Mouse (Mus musculus): ENCODE data around the gene Med14. TPM values are rescaled to one million over a fixed set of nuclear protein-coding genes. Genes with fewer than 3 reads are reported as not detected.

Med14 gene
- polyA plus RNA-seq, 1 experiment from 2014 or later = 15.7 TPM

- Histone ChIP-seq H3K4me1 (peaks cover 21% of the 10 kb centered on the region), H3K27ac (replicated peaks) (peak overlapping the region; percentile 98), H3K9ac (peak overlapping the region; percentile 93), H3K9me3 (no peaks in the 10 kb centered on the region), H3K36me3 (no peaks in the 10 kb centered on the region), H3K27me3 (replicated peaks) (peaks cover 30% of the 10 kb centered on the region), H3K4me3 (peak overlapping the region; percentile 67), H3K4me2 (peak overlapping the region; percentile 70)
- 3% methylated on average over 25 of the region's 25 CpGs for WGBS
- no peak for ATAC-seq (ENCODE audit: extremely low read depth, insufficient number of reproducible peaks, low FRiP score, low TSS enrichment)
Observed at GRCm38 (mm10) chrX:12761259-12761625, 631 bp downstream of the Med14 start.

- peak overlapping the region; percentile 67 for H3K4me3 ChIP-seq
- peaks cover 30% of the 10 kb centered on the region for H3K27me3 ChIP-seq (replicated peaks)
- peak overlapping the region; percentile 93 for H3K9ac ChIP-seq
- H3K4me1 ChIP-seq = peaks cover 21% of the 10 kb centered on the region
- WGBS = 12% methylated on average over 8 of the region's 8 CpGs
- peak overlapping the region; percentile 70 for H3K4me2 ChIP-seq
- H3K36me3 ChIP-seq = no peaks in the 10 kb centered on the region
- no peak for ATAC-seq (ENCODE audit: extremely low read depth, insufficient number of reproducible peaks, low FRiP score, low TSS enrichment)
- H3K27ac ChIP-seq (replicated peaks) = peak overlapping the region; percentile 98
- H3K9me3 ChIP-seq = no peaks in the 10 kb centered on the region
Observed at GRCm38 (mm10) chrX:12760501-12760900, 1.4 kb downstream of the Med14 start.

GRCm38 (mm10) chrX:12759625-12760024 is 2.2 kb downstream of the Med14 start:
- H3K27me3 ChIP-seq (replicated peaks) = peaks cover 30% of the 10 kb centered on the region
- H3K4me1 ChIP-seq = peaks cover 21% of the 10 kb centered on the region
- H3K9ac ChIP-seq = peak overlapping the region; percentile 93; the same call in 1 of the 2 replicates
- 31% methylated on average over 5 of the region's 5 CpGs for WGBS
- H3K4me3 ChIP-seq = peak overlapping the region; percentile 67
- peak overlapping the region; percentile 70 for H3K4me2 ChIP-seq
- no peaks in the 10 kb centered on the region for H3K9me3 ChIP-seq
- peak overlapping the region; percentile 98 for H3K27ac ChIP-seq (replicated peaks)
- no peaks in the 10 kb centered on the region for H3K36me3 ChIP-seq
- ATAC-seq (ENCODE audit: extremely low read depth, insufficient number of reproducible peaks, low FRiP score, low TSS enrichment) = no peak

GRCm38 (mm10) chrX:12747886-12748285 is 14.0 kb downstream of the Med14 start:
- Histone ChIP-seq H3K27me3 (replicated peaks) (no peaks in the 10 kb centered on the region), H3K4me2 (no peak overlapping the region), H3K9ac (no peak overlapping the region), H3K9me3 (no peaks in the 10 kb centered on the region), H3K27ac (replicated peaks) (no peak overlapping the region), H3K4me3 (no peak overlapping the region), H3K36me3 (peaks cover 23% of the 10 kb centered on the region), H3K4me1 (no peaks in the 10 kb centered on the region)
- WGBS = 74% methylated on average over 4 of the region's 4 CpGs
- no peak for ATAC-seq (ENCODE audit: extremely low read depth, insufficient number of reproducible peaks, low FRiP score, low TSS enrichment)

- H3K27ac ChIP-seq (replicated peaks) = no peak overlapping the region
- no peak overlapping the region for H3K4me2 ChIP-seq
- H3K4me1 ChIP-seq = no peaks in the 10 kb centered on the region
- no peak for ATAC-seq (ENCODE audit: extremely low read depth, insufficient number of reproducible peaks, low FRiP score, low TSS enrichment)
- peaks cover 27% of the 10 kb centered on the region for H3K36me3 ChIP-seq
- H3K9ac ChIP-seq = no peak overlapping the region
- H3K4me3 ChIP-seq = no peak overlapping the region
- no peaks in the 10 kb centered on the region for H3K27me3 ChIP-seq (replicated peaks)
- no peaks in the 10 kb centered on the region for H3K9me3 ChIP-seq
- WGBS = 85% methylated on average over 3 of the region's 3 CpGs
Observed at GRCm38 (mm10) chrX:12746729-12747128, 15.1 kb downstream of the Med14 start.

- peaks cover 38% of the 10 kb centered on the region for H3K36me3 ChIP-seq
- no peak overlapping the region for H3K27ac ChIP-seq (replicated peaks)
- H3K9ac ChIP-seq = no peak overlapping the region
- no peak overlapping the region for H3K4me3 ChIP-seq
- H3K27me3 ChIP-seq (replicated peaks) = no peaks in the 10 kb centered on the region
- H3K9me3 ChIP-seq = no peaks in the 10 kb centered on the region
- ATAC-seq (ENCODE audit: extremely low read depth, insufficient number of reproducible peaks, low FRiP score, low TSS enrichment) = no peak
- no peaks in the 10 kb centered on the region for H3K4me1 ChIP-seq
- no peak overlapping the region for H3K4me2 ChIP-seq
Observed at GRCm38 (mm10) chrX:12740396-12740795, 21.5 kb downstream of the Med14 start.

- Histone ChIP-seq H3K4me1 (no peaks in the 10 kb centered on the region), H3K27me3 (replicated peaks) (no peaks in the 10 kb centered on the region), H3K9ac (no peak overlapping the region), H3K9me3 (no peaks in the 10 kb centered on the region), H3K4me2 (no peak overlapping the region), H3K27ac (replicated peaks) (no peak overlapping the region), H3K36me3 (peaks cover 69% of the 10 kb centered on the region), H3K4me3 (no peak overlapping the region)
- ATAC-seq (ENCODE audit: extremely low read depth, insufficient number of reproducible peaks, low FRiP score, low TSS enrichment) = no peak
- 81% methylated on average over 4 of the region's 4 CpGs for WGBS
Observed at GRCm38 (mm10) chrX:12716036-12716435, 45.8 kb downstream of the Med14 start.

- H3K36me3 ChIP-seq = peaks cover 69% of the 10 kb centered on the region
- no peak for ATAC-seq (ENCODE audit: extremely low read depth, insufficient number of reproducible peaks, low FRiP score, low TSS enrichment)
- 95% methylated on average over 7 of the region's 7 CpGs for WGBS
- H3K9me3 ChIP-seq = no peaks in the 10 kb centered on the region
- H3K9ac ChIP-seq = no peak overlapping the region
- H3K4me2 ChIP-seq = no peak overlapping the region
- H3K4me1 ChIP-seq = no peaks in the 10 kb centered on the region
- no peaks in the 10 kb centered on the region for H3K27me3 ChIP-seq (replicated peaks)
- H3K27ac ChIP-seq (replicated peaks) = no peak overlapping the region
- H3K4me3 ChIP-seq = no peak overlapping the region
Observed at GRCm38 (mm10) chrX:12713796-12714195, 48.1 kb downstream of the Med14 start.

GRCm38 (mm10) chrX:12686910-12687309 is 75.0 kb downstream of the Med14 start:
- Histone ChIP-seq H3K27me3 (replicated peaks) (no peaks in the 10 kb centered on the region; the same call in 1 of the 2 replicates), H3K27ac (replicated peaks) (no peak overlapping the region), H3K36me3 (peaks cover 53% of the 10 kb centered on the region), H3K4me1 (no peaks in the 10 kb centered on the region), H3K9me3 (no peaks in the 10 kb centered on the region), H3K9ac (no peak overlapping the region), H3K4me2 (no peak overlapping the region), H3K4me3 (no peak overlapping the region)
- whole genome bisulfite sequencing = 65% methylated on average over 8 of the region's 8 CpGs
- ATAC-seq (ENCODE audit: extremely low read depth, insufficient number of reproducible peaks, low FRiP score, low TSS enrichment) = no peak

- Histone ChIP-seq H3K9ac (no peak overlapping the region), H3K4me2 (no peak overlapping the region), H3K4me3 (no peak overlapping the region), H3K27me3 (replicated peaks) (no peaks in the 10 kb centered on the region; the same call in 1 of the 2 replicates), H3K9me3 (no peaks in the 10 kb centered on the region), H3K4me1 (no peaks in the 10 kb centered on the region), H3K36me3 (peaks cover 50% of the 10 kb centered on the region), H3K27ac (replicated peaks) (no peak overlapping the region)
- ATAC-seq (ENCODE audit: extremely low read depth, insufficient number of reproducible peaks, low FRiP score, low TSS enrichment) = no peak
Observed at GRCm38 (mm10) chrX:12686071-12686470, 75.8 kb downstream of the Med14 start.

GRCm38 (mm10) chrX:12677396-12677795 is 84.5 kb downstream of the Med14 start:
- no peak overlapping the region for H3K27ac ChIP-seq (replicated peaks)
- peaks cover 25% of the 10 kb centered on the region for H3K36me3 ChIP-seq
- 33% methylated on average over 6 of the region's 6 CpGs for WGBS
- peaks cover 3% of the 10 kb centered on the region; the same call in 1 of the 2 replicates for H3K27me3 ChIP-seq (replicated peaks)
- no peak overlapping the region for H3K9ac ChIP-seq
- no peak for ATAC-seq (ENCODE audit: extremely low read depth, insufficient number of reproducible peaks, low FRiP score, low TSS enrichment)
- 0 out of 2 replicates have a peak, but pooled peaks cover 7% of the 10 kb centered on the region for H3K4me1 ChIP-seq
- no peak overlapping the region for H3K4me3 ChIP-seq
- no peak overlapping the region for H3K4me2 ChIP-seq
- no peaks in the 10 kb centered on the region for H3K9me3 ChIP-seq

GRCm38 (mm10) chrX:12673054-12673775 is 88.7 kb downstream of the Med14 start, which contains the start of gene 1810030O07Rik:
1810030O07Rik (minus strand) TSS chrX:12673668.
- Histone ChIP-seq H3K27me3 (replicated peaks) (peaks cover 3% of the 10 kb centered on the region; the same call in 1 of the 2 replicates), H3K27ac (replicated peaks) (peak within 1 kb of the TSS; percentile 85), H3K9ac (peak within 1 kb of the TSS; percentile 85), H3K4me1 (0 out of 2 replicates have a peak, but pooled peaks cover 8% of the 10 kb centered on the region), H3K9me3 (no peaks in the 10 kb centered on the region), H3K36me3 (peaks cover 24% of the 10 kb centered on the region), H3K4me3 (peak within 1 kb of the TSS; percentile 76), H3K4me2 (peak within 1 kb of the TSS; percentile 71)
- peak; percentile 92 for ATAC-seq (ENCODE audit: extremely low read depth, insufficient number of reproducible peaks, low FRiP score, low TSS enrichment)
- 6% methylated on average over 42 of the region's 42 CpGs for WGBS

Data from heart, embryonic 13.5 days (tissue).